Mouse (Mus musculus) midbrain, embryonic 12.5 days (tissue): ENCODE results near the gene Rps6ka5. TPM values are rescaled to one million over a fixed set of nuclear protein-coding genes. Genes with fewer than 3 reads are reported as not detected.

Experiments used
- ATAC-seq: fragments of 200-750 bp; cut with Nextera tagmentation; 2 replicates; pipeline ENCODE4 v1.8.0; 2017; ENCODE audit warnings: low read depth, moderate TSS enrichment, moderate library complexity; ENCODE audit not compliant: low FRiP score
- H3K27ac ChIP-seq: fragments of 300-500 bp; sonication (generic); replicated peaks from 2 replicates; pipeline ENCODE4 v1.5.1; 2016; ENCODE audit warnings: mild to moderate bottlenecking
- H3K27me3 ChIP-seq: fragments of 300-500 bp; sonication (generic); 2 replicates; pipeline ENCODE4 v1.6.1; 2016; ENCODE audit warnings: mild to moderate bottlenecking
- H3K36me3 ChIP-seq: fragments of 300-500 bp; sonication (generic); 2 replicates; pipeline ENCODE4 v1.6.1; 2016
- H3K4me1 ChIP-seq: fragments of 300-500 bp; sonication (generic); 2 replicates; pipeline ENCODE4 v1.6.1; 2016
- H3K4me2 ChIP-seq: fragments of 300-500 bp; sonication (generic); replicated peaks from 2 replicates; pipeline ENCODE4 v1.6.1; 2016; ENCODE audit warnings: mild to moderate bottlenecking, moderate library complexity
- H3K4me3 ChIP-seq: fragments of 300-500 bp; sonication (generic); 2 replicates; pipeline ENCODE4 v1.5.1; 2016; ENCODE audit warnings: mild to moderate bottlenecking
- H3K9ac ChIP-seq: fragments of 300-500 bp; sonication (generic); replicated peaks from 2 replicates; pipeline ENCODE4 v1.6.1; 2016; ENCODE audit warnings: mild to moderate bottlenecking, moderate library complexity
- H3K9me3 ChIP-seq: fragments of 300-500 bp; sonication (generic); 2 replicates; pipeline ENCODE4 v1.6.1; 2016; ENCODE audit warnings: mild to moderate bottlenecking
- WGBS: fragments of 180-500 bp; shearing (Covaris S2); methylation state at CpG from one replicate; pipeline ENCODE4 v1.1.7; 2016; 5-methylcytosine and 5-hydroxymethylcytosine counted together
- polyA plus RNA-seq: library from polyadenylated mRNA; unstranded; fragments of >200 nt; fragmentation: Nextera tagmentation; extraction: Ambion mirVana; gene quantifications from 2 replicates; pipeline ENCODE4 v1.2.1, GENCODE M21; 2016

Gene Rps6ka5
- polyA plus RNA-seq, 1 experiment from 2014 or later: 6.4 TPM

DNA sequence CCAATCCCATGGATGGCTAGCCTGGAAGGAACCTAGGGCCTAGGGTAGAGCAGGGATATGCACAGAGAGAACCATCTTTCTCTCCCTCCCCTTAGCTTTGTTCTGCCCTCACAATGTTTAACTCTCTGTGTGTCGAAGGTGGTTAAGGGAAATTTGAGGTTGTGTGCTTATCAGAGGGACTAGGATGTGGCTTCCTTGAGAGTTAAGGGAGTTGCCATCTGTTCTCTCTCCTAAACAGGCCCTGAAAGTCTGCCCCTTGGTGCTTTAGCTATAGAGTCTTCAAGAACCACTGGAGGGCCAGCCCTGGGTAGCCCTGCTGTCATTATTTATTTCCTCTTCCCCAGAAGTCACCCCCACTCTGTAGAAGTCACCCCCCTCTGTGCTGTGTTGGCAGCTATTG is 26.2 kb upstream of the Rps6ka5 start:
- ATAC-seq: no peak
- H3K4me1 ChIP-seq: no peaks in the 10 kb centered on the region; the same call in 1 of the 2 replicates
- H3K9me3 ChIP-seq: 0 out of 2 replicates have a peak, but pooled peaks cover 3% of the 10 kb centered on the region
- H3K4me2 ChIP-seq: no peak overlapping the region
- no peak overlapping the region for H3K4me3 ChIP-seq
- no peaks in the 10 kb centered on the region for H3K27me3 ChIP-seq
- 63% methylated on average over 1 of the region's 1 CpGs for WGBS
- no peak overlapping the region for H3K27ac ChIP-seq
- H3K9ac ChIP-seq: no peak overlapping the region
- no peaks in the 10 kb centered on the region for H3K36me3 ChIP-seq

DNA sequence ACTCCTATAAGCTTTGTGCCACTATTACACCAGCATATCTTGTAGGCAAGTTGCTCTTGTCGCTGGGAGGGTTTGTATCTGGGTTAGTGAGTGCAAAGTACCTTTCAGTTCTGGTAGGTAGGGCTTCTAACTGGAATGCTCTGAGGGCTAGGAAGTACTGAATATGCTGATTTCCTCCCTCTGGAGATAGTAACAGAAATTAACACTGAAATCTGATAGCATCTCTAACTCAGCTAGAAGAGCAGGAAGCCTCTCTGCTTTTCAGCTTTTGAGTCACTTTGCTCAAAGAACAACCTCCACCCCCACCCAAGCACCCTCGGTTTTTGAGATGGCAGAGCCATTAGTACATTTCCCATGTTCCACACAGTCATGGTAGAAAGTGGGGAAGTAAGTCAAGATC is 15.7 kb upstream of the Rps6ka5 start:
- WGBS: 73% methylated on average over 2 of the region's 2 CpGs
- no peak overlapping the region for H3K4me3 ChIP-seq

DNA sequence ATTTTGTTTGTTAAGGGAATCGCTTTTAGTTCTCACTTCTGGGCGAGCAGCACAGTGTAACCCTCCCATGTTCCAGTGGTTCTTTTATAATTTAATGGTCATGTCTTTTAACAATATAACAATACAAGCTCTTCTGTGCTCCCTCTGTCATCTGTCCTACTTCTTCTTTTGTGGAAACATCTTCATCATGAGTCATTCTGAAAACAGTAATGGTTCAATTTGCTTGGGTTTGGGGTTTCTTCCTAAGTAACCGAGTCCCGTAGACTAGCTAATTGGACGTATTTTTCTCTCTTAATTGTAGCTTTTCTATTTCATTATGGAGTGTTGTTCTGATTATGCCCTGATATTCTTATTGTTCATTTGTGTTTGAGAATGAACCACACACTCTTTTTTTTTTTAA is 13.5 kb upstream of the Rps6ka5 start:
- no peak overlapping the region for H3K4me3 ChIP-seq
- no peaks in the 10 kb centered on the region for H3K27me3 ChIP-seq
- no peaks in the 10 kb centered on the region for H3K4me1 ChIP-seq
- no peak overlapping the region for H3K9ac ChIP-seq
- no peaks in the 10 kb centered on the region for H3K36me3 ChIP-seq
- no peaks in the 10 kb centered on the region for H3K9me3 ChIP-seq
- no peak overlapping the region for H3K4me2 ChIP-seq
- no peak for ATAC-seq
- 90% methylated on average over 5 of the region's 5 CpGs for WGBS
- no peak overlapping the region for H3K27ac ChIP-seq

More for the DNA sequence above, 15.7 kb upstream of the Rps6ka5 start:
- Histone ChIP-seq H3K27me3 (no peaks in the 10 kb centered on the region), H3K9me3 (no peaks in the 10 kb centered on the region), H3K4me1 (no peaks in the 10 kb centered on the region), H3K27ac (no peak overlapping the region), H3K36me3 (no peaks in the 10 kb centered on the region), H3K9ac (no peak overlapping the region), H3K4me2 (no peak overlapping the region)
- ATAC-seq: no peak

DNA sequence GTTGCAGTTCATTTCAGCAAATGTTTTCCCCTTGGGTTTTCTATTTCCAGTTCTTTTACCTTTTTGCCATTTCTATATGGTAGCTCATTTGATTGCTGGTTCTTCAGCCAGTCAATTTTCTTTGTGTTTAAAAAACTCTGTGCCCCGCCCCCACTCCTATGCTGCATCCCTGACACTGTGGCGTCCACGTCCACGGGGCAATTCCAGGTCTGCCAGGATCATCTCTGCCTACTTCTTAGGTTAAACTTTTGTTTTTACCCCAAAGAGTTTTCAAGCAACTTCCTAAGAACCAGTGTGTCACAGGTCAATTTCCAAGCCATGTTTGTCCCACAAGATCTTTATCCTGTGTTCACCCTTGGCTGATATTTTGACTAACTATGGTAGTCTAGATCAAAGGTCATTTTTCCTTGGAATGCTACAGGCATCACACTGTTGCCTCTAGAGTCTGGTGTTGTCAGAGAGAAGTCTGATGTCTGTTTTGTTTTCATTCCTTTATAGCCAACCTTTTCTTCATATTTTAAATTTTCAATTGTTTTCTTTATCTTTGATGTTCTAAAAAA is 12.3 kb upstream of the Rps6ka5 start:
- no peak overlapping the region for H3K4me2 ChIP-seq
- no peak overlapping the region for H3K27ac ChIP-seq
- H3K36me3 ChIP-seq: no peaks in the 10 kb centered on the region
- no peak overlapping the region for H3K4me3 ChIP-seq
- H3K27me3 ChIP-seq: no peaks in the 10 kb centered on the region
- ATAC-seq: no peak
- no peak overlapping the region for H3K9ac ChIP-seq
- no peaks in the 10 kb centered on the region for H3K4me1 ChIP-seq
- 70% methylated on average over 4 of the region's 4 CpGs for WGBS
- H3K9me3 ChIP-seq: no peaks in the 10 kb centered on the region

DNA sequence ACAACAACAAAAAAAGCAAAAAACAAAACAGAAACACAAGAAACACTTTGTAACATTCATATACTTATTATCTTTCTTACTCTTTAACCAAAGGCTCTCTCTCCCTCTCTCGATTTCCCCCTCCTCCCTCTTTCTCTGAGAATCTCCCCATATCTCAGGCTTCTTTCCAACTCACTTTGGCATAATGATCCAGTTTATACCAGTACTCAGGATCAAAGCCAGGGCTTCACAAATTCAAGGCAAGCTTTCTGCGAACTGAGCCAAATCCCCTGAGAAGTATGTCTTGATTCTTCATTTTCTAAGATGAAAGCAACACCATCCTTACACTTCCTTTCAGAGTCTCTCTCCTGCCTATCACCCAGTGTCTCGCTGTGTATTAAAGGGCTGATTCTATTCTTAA is 11.7 kb upstream of the Rps6ka5 start:
- no peaks in the 10 kb centered on the region for H3K9me3 ChIP-seq
- no peak overlapping the region for H3K27ac ChIP-seq
- ATAC-seq: no peak
- no peaks in the 10 kb centered on the region for H3K27me3 ChIP-seq
- no peak overlapping the region for H3K4me3 ChIP-seq
- no peak overlapping the region for H3K4me2 ChIP-seq
- 68% methylated on average over 3 of the region's 3 CpGs for WGBS
- H3K4me1 ChIP-seq: no peaks in the 10 kb centered on the region
- no peaks in the 10 kb centered on the region for H3K36me3 ChIP-seq
- H3K9ac ChIP-seq: no peak overlapping the region

DNA sequence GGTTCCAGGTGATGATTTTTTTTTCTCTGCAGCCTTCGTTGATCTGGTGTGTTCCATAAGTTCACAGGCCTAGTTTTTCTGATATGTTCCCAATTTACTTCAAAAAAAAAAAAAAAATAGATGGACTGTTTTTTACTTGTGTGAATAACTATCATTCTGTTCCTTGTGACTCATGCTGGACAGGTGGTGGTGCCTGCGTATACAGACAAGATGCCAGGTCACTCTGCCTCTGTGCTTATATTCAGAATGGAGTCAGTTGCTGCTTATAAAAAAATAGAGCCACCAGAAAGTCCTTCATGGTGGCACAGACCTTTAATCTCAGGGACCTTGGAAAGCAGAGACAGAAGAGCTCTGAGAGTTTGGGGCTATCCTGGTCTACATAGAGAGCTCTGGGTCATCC is 8.8 kb upstream of the Rps6ka5 start:
- no peak overlapping the region for H3K27ac ChIP-seq
- H3K4me1 ChIP-seq: no peaks in the 10 kb centered on the region
- H3K27me3 ChIP-seq: no peaks in the 10 kb centered on the region
- H3K9me3 ChIP-seq: no peaks in the 10 kb centered on the region
- no peak overlapping the region for H3K4me2 ChIP-seq
- no peaks in the 10 kb centered on the region for H3K36me3 ChIP-seq
- ATAC-seq: no peak
- H3K9ac ChIP-seq: no peak overlapping the region; the same call in 1 of the 2 replicates
- H3K4me3 ChIP-seq: no peak overlapping the region
- WGBS: 87% methylated on average over 2 of the region's 2 CpGs

DNA sequence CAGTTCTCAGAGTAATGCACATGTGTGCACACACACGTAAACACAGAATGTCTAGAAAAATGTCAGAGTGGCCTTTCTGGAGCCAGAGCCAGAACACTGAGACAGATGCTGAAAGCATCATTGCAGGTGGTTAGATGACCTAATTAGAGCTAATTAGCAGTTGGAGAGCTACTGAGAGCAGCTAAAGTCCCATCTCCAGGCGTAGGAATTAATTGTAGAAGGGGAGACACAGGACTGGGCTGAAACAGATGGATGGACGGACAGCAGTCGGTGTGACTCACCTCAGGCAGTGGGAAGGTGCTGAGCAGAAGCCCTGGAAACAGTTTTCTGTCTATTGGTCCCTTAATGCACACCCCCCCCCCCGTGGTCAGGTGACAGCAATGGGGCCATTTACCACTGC is 8.4 kb upstream of the Rps6ka5 start:
- Histone ChIP-seq H3K9me3 (no peaks in the 10 kb centered on the region), H3K27ac (no peak overlapping the region), H3K27me3 (no peaks in the 10 kb centered on the region), H3K4me2 (no peak overlapping the region), H3K4me1 (no peaks in the 10 kb centered on the region), H3K36me3 (no peaks in the 10 kb centered on the region), H3K4me3 (no peak overlapping the region), H3K9ac (no peak overlapping the region)
- no peak for ATAC-seq
- WGBS: 72% methylated on average over 5 of the region's 5 CpGs

DNA sequence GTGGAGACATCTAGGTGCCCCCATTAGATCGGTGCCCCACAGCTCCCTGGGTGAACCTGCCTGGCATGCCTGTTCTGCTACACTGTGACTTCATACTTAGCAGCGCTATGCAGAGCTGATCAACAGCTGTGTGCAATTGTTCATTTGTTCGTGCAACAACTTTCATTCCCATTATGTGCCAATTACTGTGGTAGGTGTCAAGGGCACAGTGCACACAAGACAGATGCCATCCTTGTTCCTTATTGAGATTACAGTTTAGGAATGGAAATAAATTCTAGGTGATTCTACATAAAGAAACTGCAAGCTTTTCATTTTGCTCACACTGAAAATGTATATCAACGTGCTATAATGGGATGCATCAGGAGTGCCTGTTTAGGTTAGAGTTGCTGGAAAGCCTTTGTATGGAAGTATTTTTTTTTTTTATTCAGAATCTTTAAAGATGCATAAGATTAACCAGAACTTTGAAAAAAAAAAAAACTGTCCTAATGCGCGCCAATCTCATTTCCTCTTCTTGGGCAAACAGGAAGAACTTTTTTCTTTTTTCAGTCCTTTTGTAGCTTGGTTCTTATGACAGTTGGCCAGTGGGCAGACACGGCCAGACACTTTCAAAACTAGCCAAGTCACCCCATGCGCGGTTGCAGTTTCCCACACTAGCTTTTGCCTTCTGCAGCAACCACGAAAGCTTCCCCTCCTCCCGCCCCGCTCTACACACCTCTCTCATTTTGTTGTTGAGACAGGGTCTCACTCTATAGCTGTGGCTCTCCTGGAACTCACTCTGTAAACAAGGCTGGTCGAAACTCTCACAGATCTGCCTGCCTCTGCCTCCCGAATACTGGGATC is 2.1 kb upstream of the Rps6ka5 start:
- Histone ChIP-seq H3K27ac (no peak overlapping the region), H3K36me3 (no peaks in the 10 kb centered on the region), H3K4me3 (no peak overlapping the region), H3K4me1 (peaks cover 6% of the 10 kb centered on the region), H3K4me2 (no peak overlapping the region), H3K9me3 (no peaks in the 10 kb centered on the region), H3K27me3 (0 out of 2 replicates have a peak, but pooled peaks cover 5% of the 10 kb centered on the region), H3K9ac (no peak overlapping the region)
- 83% methylated on average over 14 of the region's 14 CpGs for WGBS
- ATAC-seq: no peak

DNA sequence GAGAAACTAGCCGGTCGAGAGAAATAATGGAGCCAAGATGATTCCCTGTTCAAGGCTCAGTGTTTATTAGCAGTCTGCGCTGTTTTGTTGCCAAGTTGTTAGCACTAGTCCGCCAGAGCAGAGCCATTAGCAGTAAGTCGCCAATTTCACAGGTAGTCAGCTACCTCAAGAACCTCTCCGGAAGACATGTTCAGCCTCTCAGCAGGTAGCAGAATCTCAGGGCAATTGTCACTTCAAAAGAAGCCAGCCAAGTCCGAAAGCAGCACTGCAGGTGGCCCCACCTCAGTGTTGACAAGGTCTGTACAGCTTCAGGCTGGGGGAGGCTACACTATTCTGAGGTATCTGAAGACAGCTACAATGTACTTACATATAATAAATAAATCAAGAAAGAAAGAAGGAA is 1.1 kb upstream of the Rps6ka5 start:
- Histone ChIP-seq H3K27me3 (0 out of 2 replicates have a peak, but pooled peaks cover 5% of the 10 kb centered on the region), H3K9ac (no peak overlapping the region), H3K4me1 (peaks cover 9% of the 10 kb centered on the region), H3K36me3 (no peaks in the 10 kb centered on the region), H3K9me3 (no peaks in the 10 kb centered on the region), H3K4me3 (no peak overlapping the region), H3K27ac (no peak overlapping the region), H3K4me2 (no peak overlapping the region)
- no peak for ATAC-seq
- 52% methylated on average over 7 of the region's 7 CpGs for WGBS

DNA sequence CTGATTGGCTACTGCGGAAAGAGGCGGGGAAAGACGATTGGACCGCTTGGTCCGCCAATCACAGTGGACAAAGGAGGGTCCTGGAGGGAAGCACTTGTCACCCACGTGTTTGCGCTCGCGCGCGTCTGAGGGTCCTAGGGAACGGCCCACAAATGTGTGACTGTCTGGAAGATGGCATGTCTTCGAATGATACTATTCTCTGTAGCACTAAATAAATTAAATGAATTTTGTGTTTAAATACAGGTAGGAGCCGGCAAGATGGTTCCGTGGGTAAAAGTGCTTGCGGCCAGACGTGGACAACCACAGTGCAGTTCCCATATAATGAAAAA is 1.4 kb downstream of the Rps6ka5 start:
- peak overlapping the region; percentile 91 for H3K4me2 ChIP-seq
- no peak for ATAC-seq
- H3K4me3 ChIP-seq: peak overlapping the region; percentile 77
- no peak overlapping the region for H3K27ac ChIP-seq
- no peaks in the 10 kb centered on the region for H3K9me3 ChIP-seq
- H3K27me3 ChIP-seq: 0 out of 2 replicates have a peak, but pooled peaks cover 5% of the 10 kb centered on the region
- H3K4me1 ChIP-seq: peaks cover 9% of the 10 kb centered on the region
- H3K36me3 ChIP-seq: no peaks in the 10 kb centered on the region
- no peak overlapping the region for H3K9ac ChIP-seq
- 7% methylated on average over 17 of the region's 17 CpGs for WGBS

DNA sequence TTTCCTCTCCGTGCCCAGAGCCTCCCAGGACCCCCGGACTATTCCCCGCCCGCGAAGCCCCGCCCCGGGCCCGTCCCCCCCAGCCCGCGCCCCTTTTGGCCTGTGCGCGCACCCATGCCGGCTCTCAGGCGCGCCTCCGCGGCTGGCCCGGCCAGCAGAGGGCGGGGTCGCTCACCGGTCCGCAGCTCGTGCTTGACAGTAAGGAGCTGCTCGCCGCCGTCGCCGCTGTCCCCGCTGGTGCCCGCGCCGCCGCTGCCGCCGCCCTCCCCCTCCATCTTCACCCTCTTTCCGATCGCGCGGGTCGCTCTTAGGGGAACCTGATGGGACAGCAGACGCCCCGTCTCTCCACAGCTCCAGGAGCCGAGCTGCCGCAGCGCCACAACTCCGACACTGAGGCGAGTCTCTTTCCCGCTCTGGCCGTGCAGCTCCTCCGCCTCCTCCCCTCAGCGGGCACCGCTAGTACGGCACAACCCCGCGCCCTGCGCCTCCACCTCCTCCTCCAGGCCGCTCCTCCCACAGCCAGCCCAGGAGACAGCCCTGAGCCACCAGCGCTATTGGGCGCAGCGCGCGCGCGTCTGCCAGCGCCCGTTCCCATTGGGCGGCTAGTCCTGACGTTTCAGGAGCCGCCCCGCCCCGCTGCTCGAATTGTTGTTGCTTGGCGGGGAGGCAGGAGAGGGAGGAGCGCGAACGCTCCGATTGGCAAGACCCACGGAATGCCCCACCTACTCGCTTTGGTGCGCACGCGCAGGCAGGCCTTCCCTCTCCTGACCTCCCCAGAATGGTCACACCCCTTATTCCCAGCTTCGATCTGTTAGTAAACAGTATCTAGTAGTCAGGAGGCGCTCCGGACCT is 2.0 kb downstream of the Rps6ka5 start:
- Histone ChIP-seq H3K27ac (peak overlapping the region; percentile 95), H3K27me3 (0 out of 2 replicates have a peak, but pooled peaks cover 5% of the 10 kb centered on the region), H3K4me2 (peak overlapping the region; percentile 91), H3K9me3 (no peaks in the 10 kb centered on the region), H3K36me3 (no peaks in the 10 kb centered on the region), H3K4me3 (peak overlapping the region; percentile 77), H3K9ac (peak overlapping the region; percentile 76), H3K4me1 (peaks cover 9% of the 10 kb centered on the region)
- ATAC-seq: peak; percentile 100
- WGBS: under 1% methylated on average over 81 of the region's 85 CpGs

DNA sequence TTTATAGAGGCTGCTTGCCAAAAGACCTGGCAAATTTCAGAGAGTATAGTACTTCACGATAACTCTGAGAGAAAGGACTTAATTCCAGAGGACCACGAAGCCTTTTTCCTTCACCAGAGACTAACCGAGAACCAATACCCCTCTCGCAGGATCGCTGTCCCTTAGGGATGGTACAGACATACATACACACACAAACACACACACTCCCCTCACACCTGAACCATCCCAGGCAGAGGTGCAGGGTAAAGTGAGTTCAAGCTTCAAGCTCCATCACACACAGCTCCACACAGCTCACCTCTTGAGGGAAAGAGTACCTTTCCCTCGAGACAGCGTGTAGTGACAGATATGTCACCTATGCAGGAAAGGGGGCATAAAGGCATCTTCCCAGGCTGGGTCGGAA is 2.6 kb downstream of the Rps6ka5 start:
- Histone ChIP-seq H3K9ac (peak overlapping the region; percentile 76), H3K27ac (peak overlapping the region; percentile 95), H3K9me3 (no peaks in the 10 kb centered on the region), H3K36me3 (no peaks in the 10 kb centered on the region), H3K4me1 (peaks cover 9% of the 10 kb centered on the region), H3K4me3 (peak overlapping the region; percentile 77), H3K4me2 (peak overlapping the region; percentile 91), H3K27me3 (0 out of 2 replicates have a peak, but pooled peaks cover 5% of the 10 kb centered on the region)
- no peak for ATAC-seq
- WGBS: 4% methylated on average over 8 of the region's 8 CpGs
